Mouse (Mus musculus): ENCODE results near the gene Pex1. TPM values are rescaled to one million over a fixed set of nuclear protein-coding genes. Genes with fewer than 3 reads are reported as not detected.

The Pex1 gene
- polyA plus RNA-seq, 1 experiment: 3.7 TPM

DNA sequence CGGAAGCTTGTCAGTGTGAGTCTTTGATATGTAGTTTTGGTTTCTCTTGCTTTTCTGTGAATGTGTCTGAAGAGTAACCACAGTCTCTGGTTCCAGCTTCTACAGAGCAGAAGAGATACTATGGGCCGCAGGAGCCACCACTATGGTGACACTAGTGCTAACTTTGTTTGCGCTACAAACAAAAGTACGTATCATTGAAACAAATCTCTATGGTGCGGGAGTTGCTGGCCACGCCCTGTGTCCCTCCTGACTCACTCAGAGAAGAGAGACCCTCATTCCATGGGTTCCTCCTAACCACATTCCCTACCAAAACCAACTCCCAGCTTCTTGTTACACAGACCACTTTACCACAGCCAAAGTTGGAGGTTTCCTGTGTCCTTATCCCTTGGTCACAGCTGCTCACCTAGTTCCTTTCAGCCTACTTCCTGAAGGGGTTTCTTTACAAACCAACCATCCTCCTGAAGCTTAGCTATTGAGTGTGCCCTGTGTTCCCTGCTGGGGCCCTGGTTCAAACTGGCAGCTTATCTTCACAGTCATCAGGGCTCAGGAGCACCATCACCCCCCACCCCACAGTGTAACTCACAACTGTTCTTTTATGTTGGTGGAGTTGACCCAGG lies 74.2 kb downstream of the Pex1 start:
- H3K4me1 ChIP-seq (ENCODE audit: control insufficient read depth, insufficient read depth, insufficient read length, low read length): no peaks in the 10 kb centered on the region
- no peak overlapping the region for H3K27ac ChIP-seq (ENCODE audit: insufficient read depth, low read depth, low read length)
- WGBS: 79% methylated on average over 6 of the region's 6 CpGs
- H3K4me3 ChIP-seq (ENCODE audit: low read depth, low read length): no peak overlapping the region
- H3K27me3 ChIP-seq (ENCODE audit: control insufficient read depth, insufficient read depth, low read length): no peaks in the 10 kb centered on the region
- H3K36me3 ChIP-seq (ENCODE audit: control insufficient read depth, insufficient read depth, low read length): no peaks in the 10 kb centered on the region
- TF ChIP-seq CTCF (IDR thresholded peaks at IDR 0.05; ENCODE audit: extremely low read depth, insufficient read length, insufficient replicate concordance, low read depth, low read length): no peak
- TF ChIP-seq POLR2A (IDR thresholded peaks at IDR 0.05; ENCODE audit: low read depth, low read length): no peak

Other genes starting within 250 kb of the Pex1 start
- 0.72 and 1.7 TPM in 2 replicates for gene Fam133b, start 52.2 kb upstream of the Pex1 start, polyA plus RNA-seq (2012; rRNA removed)
- 0.29 and 0.90 TPM in 2 replicates for gene 1700109H08Rik, start 24.5 kb upstream of the Pex1 start, polyA plus RNA-seq (2012; rRNA removed)
- 1.3 and 2.3 TPM in 2 replicates for gene Rbm48, start 519 bp downstream of the Pex1 start, polyA plus RNA-seq (2012; rRNA removed)
- not detected in 2 replicates for gene Tmbim7, start 55.1 kb downstream of the Pex1 start, polyA plus RNA-seq (2012; rRNA removed)
- gene Gatad1, start 61.1 kb downstream of the Pex1 start, polyA plus RNA-seq (2012; rRNA removed): 13.3 and 24.3 TPM in 2 replicates
- 3.5 and 6.3 TPM in 2 replicates for gene Ankib1, start 206.9 kb downstream of the Pex1 start, polyA plus RNA-seq (2012; rRNA removed)
- 1.1 and 2.1 TPM in 2 replicates for gene Krit1, start 207.1 kb downstream of the Pex1 start, polyA plus RNA-seq (2012; rRNA removed)
- 0.05 TPM in 1 of 2 replicates, not detected in the other for gene Lrrd1, start 249.1 kb downstream of the Pex1 start, polyA plus RNA-seq (2012; rRNA removed)

All from small intestine, adult 2 months (tissue).